18 mouse cellular contexts compared by ENCODE assay signal in the genomic region with DNA sequence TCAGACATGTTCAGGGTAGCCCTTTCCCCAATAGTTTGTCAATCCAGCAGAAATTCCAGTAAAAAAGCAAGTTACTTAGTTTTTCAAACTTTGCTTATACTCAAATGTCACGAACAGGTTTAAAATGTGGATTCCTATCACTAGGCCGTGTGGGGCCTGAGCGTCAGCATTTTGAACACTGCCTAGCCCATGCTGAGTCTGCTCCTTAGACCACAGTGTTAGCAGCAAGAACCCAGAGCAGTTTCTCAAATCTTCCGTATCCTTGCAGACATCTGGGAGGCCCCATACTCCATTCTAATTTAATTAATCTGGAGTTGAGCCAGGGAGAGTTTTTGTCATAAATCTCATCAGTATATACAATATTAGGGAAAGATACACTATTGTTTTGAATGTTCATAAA.
DNase-seq lines count a peak whose midpoint lies in the region; ATAC-seq and TF ChIP-seq lines count a peak whose summit lies in the region.
"Had no signal": no experiment of that assay in that cellular context is flagged by ENCODE, and none has a peak within 500 bp of the region (broad histone marks: within the 10 kb centered on the region; RNA-seq: fewer than 3 reads in every experiment).

No protein-coding gene starts in this region.

- no peak for DNase-seq in kidney, postnatal 36 days
- DNase-seq in lung, embryonic 14.5 days = peak; percentile 48
- no peak for DNase-seq in lung, adult 2 months
- no peak for DNase-seq in thymus, postnatal 25 days
- DNase-seq: adrenal gland, adult 2 months; adrenal gland, postnatal 14 days; adrenal gland, postnatal 36 days; cerebellum, adult 11-12 months; cerebellum, adult 9-10 months; cerebellum, postnatal 25 days had no signal

- WGBS in kidney, embryonic 14.5 days = 74% methylated on average over 4 of the region's 4 CpGs
- WGBS in lung, embryonic 14.5 days = 48% methylated on average over 4 of the region's 4 CpGs
- WGBS in lung, adult 2 months = 78% methylated on average over 4 of the region's 4 CpGs
- WGBS in neural tube, embryonic 12.5 days = 57% methylated on average over 4 of the region's 4 CpGs
- 55% methylated on average over 4 of the region's 4 CpGs for WGBS in neural tube, embryonic 13.5 days

- H3K9ac ChIP-seq in kidney, embryonic 14.5 days (ENCODE audit: low read depth, low read length) = no peak overlapping the region
- H3K9ac ChIP-seq in lung, embryonic 14.5 days = no peak overlapping the region
- no peak overlapping the region for H3K9ac ChIP-seq in neural tube, embryonic 12.5 days
- no peak overlapping the region for H3K9ac ChIP-seq in neural tube, embryonic 13.5 days
- H3K9ac ChIP-seq: embryonic facial prominence, embryonic 12.5 days; forebrain, embryonic 12.5 days had no signal

- ATAC-seq in kidney, embryonic 14.5 days (ENCODE audit: low FRiP score, low TSS enrichment) = peak; percentile 17; the same call in 1 of the 2 replicates
- peak; percentile 75; the same call in 1 of the 2 replicates for ATAC-seq in lung, embryonic 14.5 days (ENCODE audit: insufficient read depth)
- 0 out of 2 replicates have a peak, but pooled peaks have one; percentile 48 for ATAC-seq in neural tube, embryonic 12.5 days (ENCODE audit: low FRiP score, low read depth)
- peak; percentile 55 for ATAC-seq in neural tube, embryonic 13.5 days (ENCODE audit: low read depth)
- ATAC-seq in erythroid progenitor cell, adult 5-6 weeks (replicated peaks; ENCODE audit: low FRiP score, poor library complexity, severe bottlenecking) = no peak

- H3K27me3 ChIP-seq in kidney, embryonic 14.5 days (ENCODE audit: control insufficient read depth, insufficient read depth, low read length) = 0 out of 2 replicates have a peak, but pooled peaks cover 2% of the 10 kb centered on the region
- H3K27me3 ChIP-seq in lung, embryonic 14.5 days (ENCODE audit: insufficient read depth, low read length) = no peaks in the 10 kb centered on the region
- no peaks in the 10 kb centered on the region; the same call in 1 of the 2 replicates for H3K27me3 ChIP-seq in neural tube, embryonic 12.5 days (replicated peaks)
- peaks cover 25% of the 10 kb centered on the region for H3K27me3 ChIP-seq in neural tube, embryonic 13.5 days
- H3K27me3 ChIP-seq: embryonic facial prominence, embryonic 12.5 days; forebrain, embryonic 12.5 days had no signal

- no peak for TF ChIP-seq POLR2A in lung, adult 2 months (IDR thresholded peaks at IDR 0.05; ENCODE audit: borderline replicate concordance, extremely low read depth, low read depth, low read length)

- H3K4me1 ChIP-seq in kidney, embryonic 14.5 days (ENCODE audit: control insufficient read depth, insufficient read depth, low read length) = 0 out of 2 replicates have a peak, but pooled peaks cover 4% of the 10 kb centered on the region
- H3K4me1 ChIP-seq in lung, embryonic 14.5 days (ENCODE audit: insufficient read depth) = no peaks in the 10 kb centered on the region
- no peaks in the 10 kb centered on the region for H3K4me1 ChIP-seq in lung, adult 2 months (ENCODE audit: control insufficient read depth, insufficient read depth, low read length)
- peaks cover 12% of the 10 kb centered on the region; the same call in 1 of the 2 replicates for H3K4me1 ChIP-seq in neural tube, embryonic 12.5 days
- H3K4me1 ChIP-seq in neural tube, embryonic 13.5 days (replicated peaks) = peaks cover 20% of the 10 kb centered on the region
- H3K4me1 ChIP-seq: forebrain, embryonic 12.5 days had no signal

- H3K9me3 ChIP-seq in kidney, embryonic 14.5 days (ENCODE audit: control insufficient read depth, low read length) = no peaks in the 10 kb centered on the region
- H3K9me3 ChIP-seq in lung, embryonic 14.5 days (ENCODE audit: low read depth, low read length) = no peaks in the 10 kb centered on the region
- no peaks in the 10 kb centered on the region for H3K9me3 ChIP-seq in neural tube, embryonic 12.5 days
- no peaks in the 10 kb centered on the region for H3K9me3 ChIP-seq in neural tube, embryonic 13.5 days
- H3K9me3 ChIP-seq: embryonic facial prominence, embryonic 10.5 days; embryonic facial prominence, embryonic 12.5 days; forebrain, embryonic 10.5 days; forebrain, embryonic 12.5 days had no signal

- no peak overlapping the region for H3K4me2 ChIP-seq in kidney, embryonic 14.5 days (replicated peaks; ENCODE audit: low read depth, low read length)
- no peak overlapping the region for H3K4me2 ChIP-seq in lung, embryonic 14.5 days
- H3K4me2 ChIP-seq in neural tube, embryonic 12.5 days (replicated peaks) = no peak overlapping the region
- no peak overlapping the region for H3K4me2 ChIP-seq in neural tube, embryonic 13.5 days
- H3K4me2 ChIP-seq: embryonic facial prominence, embryonic 12.5 days; forebrain, embryonic 12.5 days had no signal

- H3K4me3 ChIP-seq in kidney, embryonic 14.5 days (ENCODE audit: low read length) = no peak overlapping the region
- H3K4me3 ChIP-seq in lung, embryonic 14.5 days (ENCODE audit: low read depth, low read length) = no peak overlapping the region
- no peak overlapping the region for H3K4me3 ChIP-seq in lung, adult 2 months (replicated peaks; ENCODE audit: extremely low read depth, low read depth, low read length)
- no peak overlapping the region for H3K4me3 ChIP-seq in neural tube, embryonic 12.5 days
- H3K4me3 ChIP-seq in neural tube, embryonic 13.5 days = no peak overlapping the region
- H3K4me3 ChIP-seq: embryonic facial prominence, embryonic 10.5 days; embryonic facial prominence, embryonic 12.5 days; forebrain, embryonic 10.5 days; forebrain, embryonic 12.5 days had no signal

- no peaks in the 10 kb centered on the region for H3K36me3 ChIP-seq in kidney, embryonic 14.5 days (ENCODE audit: control insufficient read depth, insufficient read depth, low read length)
- no peaks in the 10 kb centered on the region for H3K36me3 ChIP-seq in lung, embryonic 14.5 days (ENCODE audit: insufficient read depth)
- H3K36me3 ChIP-seq in neural tube, embryonic 12.5 days = no peaks in the 10 kb centered on the region
- no peaks in the 10 kb centered on the region for H3K36me3 ChIP-seq in neural tube, embryonic 13.5 days
- H3K36me3 ChIP-seq: embryonic facial prominence, embryonic 10.5 days; embryonic facial prominence, embryonic 12.5 days; forebrain, embryonic 10.5 days; forebrain, embryonic 12.5 days had no signal

- no peak overlapping the region for H3K27ac ChIP-seq in kidney, embryonic 14.5 days (ENCODE audit: low read depth, low read length)
- H3K27ac ChIP-seq in lung, embryonic 14.5 days (ENCODE audit: low read depth) = no peak overlapping the region
- no peak overlapping the region for H3K27ac ChIP-seq in neural tube, embryonic 12.5 days
- H3K27ac ChIP-seq in neural tube, embryonic 13.5 days (replicated peaks) = peak overlapping the region; percentile 35; the same call in 1 of the 2 replicates
- H3K27ac ChIP-seq: embryonic facial prominence, embryonic 10.5 days; embryonic facial prominence, embryonic 12.5 days; forebrain, embryonic 10.5 days; forebrain, embryonic 12.5 days had no signal

- TF ChIP-seq CTCF in lung, embryonic 14.5 days (IDR thresholded peaks at IDR 0.05; ENCODE audit: low read depth) = no peak
- no peak for TF ChIP-seq CTCF in lung, adult 2 months (IDR thresholded peaks at IDR 0.05; ENCODE audit: insufficient read depth, low read length)
